Mouse (Mus musculus): ENCODE results near the gene Lman2l. TPM values are rescaled to one million over a fixed set of nuclear protein-coding genes. Genes with fewer than 3 reads are reported as not detected.
A peak's percentile ranks its signal among the peaks of the same experiment; 100 is the strongest.

Lman2l gene
- polyA plus RNA-seq, 1 experiment: 34.0 TPM

DNA sequence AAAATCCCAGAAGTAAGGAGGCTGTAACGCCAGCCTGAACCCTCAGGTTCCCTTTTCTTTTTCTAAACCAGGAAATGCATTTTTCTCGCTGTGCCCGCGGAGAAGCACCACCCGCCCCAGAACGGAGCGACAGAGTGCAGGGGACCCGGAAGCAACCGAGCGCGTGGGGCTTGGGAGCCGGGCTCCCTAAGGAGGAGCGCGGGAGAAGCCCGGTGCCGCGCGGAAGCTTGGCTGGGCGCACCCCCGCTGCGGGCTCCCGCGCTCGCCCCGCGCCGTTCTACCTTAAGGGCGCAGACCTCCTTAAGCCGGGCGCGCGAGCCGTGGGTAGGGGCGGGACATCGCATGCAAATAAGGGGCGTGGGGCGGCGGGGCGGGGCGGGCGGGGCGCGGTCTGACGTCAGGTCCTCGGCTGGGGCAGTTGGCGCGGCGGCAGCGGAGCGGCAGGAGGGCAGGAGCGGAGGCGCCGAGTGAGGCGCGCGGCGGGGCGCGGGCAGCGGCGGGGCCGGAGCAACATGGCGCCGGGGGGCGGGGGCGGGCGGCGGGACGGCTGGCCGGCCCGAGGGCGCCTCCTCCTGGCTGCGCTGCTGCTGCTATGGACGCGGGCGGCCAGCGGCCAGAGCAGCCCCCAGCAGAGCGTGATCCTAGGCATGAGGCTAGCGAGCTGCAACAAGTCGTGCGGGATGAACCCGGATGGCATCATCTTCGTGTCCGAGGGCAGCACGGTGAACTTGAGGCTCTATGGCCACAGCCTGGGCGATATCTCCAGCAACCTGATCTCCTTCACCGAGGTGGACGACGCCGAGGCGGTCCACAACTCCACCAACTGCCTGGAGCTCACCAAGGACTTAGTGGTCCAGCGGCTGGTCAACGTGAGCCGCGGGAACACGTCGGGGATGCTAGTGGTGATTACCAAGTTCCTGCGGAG is 26.4 kb upstream of the Lman2l start, which contains the start of gene Cnnm4:
Cnnm4 (plus strand) TSS at position 440 of the 925 bp plus-strand sequence.
- peak within 1 kb of the TSS; percentile 84 for H3K4me3 ChIP-seq (replicated peaks; ENCODE audit: control insufficient read depth, low read depth, low read length)
- peak; percentile 33; the same call in 1 of the 2 replicates for TF ChIP-seq CTCF (IDR thresholded peaks at IDR 0.05; ENCODE audit: control insufficient read depth, insufficient read depth, low read length)
- TF ChIP-seq POLR2A (IDR thresholded peaks at IDR 0.05; ENCODE audit: borderline replicate concordance, control insufficient read depth, low read depth, low read length): peak; percentile 58
- H3K27ac ChIP-seq (ENCODE audit: control insufficient read depth, insufficient read depth, low read depth, low read length, poor library complexity): peak within 1 kb of the TSS; percentile 99
- WGBS: under 1% methylated on average over 87 of the region's 98 CpGs
- peaks cover 12% of the 10 kb centered on the region for H3K4me1 ChIP-seq (ENCODE audit: control insufficient read depth, insufficient read depth, low read length)

DNA sequence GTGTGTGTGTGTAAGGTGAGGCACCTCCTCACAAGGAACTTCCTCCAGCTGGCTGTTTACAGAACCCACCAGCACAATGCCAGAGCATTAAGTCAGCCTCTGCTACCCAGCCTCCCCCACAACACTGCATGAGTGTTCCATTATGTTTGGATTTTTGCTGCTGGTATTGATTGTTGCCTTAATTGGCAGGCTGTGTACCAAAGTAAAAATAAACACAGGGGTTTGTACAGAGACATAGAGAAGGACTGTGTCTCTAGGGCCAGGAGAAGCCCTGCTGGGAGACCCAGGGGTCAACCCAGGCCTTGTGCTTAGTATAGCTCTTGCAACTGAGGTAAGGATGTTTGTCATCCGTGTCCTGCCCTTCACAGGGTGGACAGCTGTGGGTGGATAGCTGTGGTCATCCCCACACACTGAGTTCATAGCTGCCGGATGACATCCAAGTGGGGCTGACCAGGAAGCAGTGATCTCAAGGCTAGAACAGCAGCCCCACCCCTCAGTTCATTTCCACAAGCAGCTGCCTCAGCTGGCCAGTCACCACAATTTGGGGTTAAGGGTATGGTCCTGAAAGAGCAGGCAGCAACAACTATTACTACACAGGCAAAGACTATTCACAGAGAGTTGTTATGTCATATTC is 24.9 kb upstream of the Lman2l start:
- WGBS: 68% methylated on average over 2 of the region's 2 CpGs
- TF ChIP-seq POLR2A (IDR thresholded peaks at IDR 0.05; ENCODE audit: borderline replicate concordance, control insufficient read depth, low read depth, low read length) (no peak), CTCF (IDR thresholded peaks at IDR 0.05; ENCODE audit: control insufficient read depth, insufficient read depth, low read length) (no peak)
- peaks cover 8% of the 10 kb centered on the region for H3K4me1 ChIP-seq (ENCODE audit: control insufficient read depth, insufficient read depth, low read length)

DNA sequence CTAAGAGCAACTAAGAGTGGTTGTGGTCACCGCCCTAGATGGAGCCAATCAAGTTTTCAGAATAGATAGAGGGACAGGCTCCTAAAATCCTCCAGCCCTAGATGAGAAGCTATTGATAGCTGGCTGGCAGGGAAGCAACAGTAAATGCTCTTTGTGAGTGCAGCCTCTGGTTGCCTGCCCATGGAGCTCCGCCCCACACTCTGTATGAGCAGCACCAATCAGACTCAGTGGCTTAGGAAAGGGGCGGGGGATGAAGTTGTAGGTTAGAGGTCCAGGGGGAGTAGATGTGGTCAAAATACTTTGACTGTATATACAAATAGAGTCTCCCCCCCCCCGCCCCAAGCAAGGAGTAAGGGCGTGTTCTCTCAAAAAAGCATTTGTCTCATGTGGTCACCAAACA is 22.4 kb upstream of the Lman2l start:
- no peak overlapping the region for H3K4me3 ChIP-seq (replicated peaks; ENCODE audit: control insufficient read depth, low read depth, low read length)
- peaks cover 5% of the 10 kb centered on the region; the same call in 1 of the 2 replicates for H3K4me1 ChIP-seq (ENCODE audit: control insufficient read depth, insufficient read depth, low read length)
- 78% methylated on average over 5 of the region's 5 CpGs for WGBS
- H3K27ac ChIP-seq (ENCODE audit: control insufficient read depth, insufficient read depth, low read depth, low read length, poor library complexity): no peak overlapping the region
- no peak for TF ChIP-seq CTCF (IDR thresholded peaks at IDR 0.05; ENCODE audit: control insufficient read depth, insufficient read depth, low read length)
- TF ChIP-seq POLR2A (IDR thresholded peaks at IDR 0.05; ENCODE audit: borderline replicate concordance, control insufficient read depth, low read depth, low read length): no peak

More for the DNA sequence above, 24.9 kb upstream of the Lman2l start:
- Histone ChIP-seq H3K27ac (ENCODE audit: control insufficient read depth, insufficient read depth, low read depth, low read length, poor library complexity) (no peak overlapping the region), H3K4me3 (replicated peaks; ENCODE audit: control insufficient read depth, low read depth, low read length) (no peak overlapping the region)

DNA sequence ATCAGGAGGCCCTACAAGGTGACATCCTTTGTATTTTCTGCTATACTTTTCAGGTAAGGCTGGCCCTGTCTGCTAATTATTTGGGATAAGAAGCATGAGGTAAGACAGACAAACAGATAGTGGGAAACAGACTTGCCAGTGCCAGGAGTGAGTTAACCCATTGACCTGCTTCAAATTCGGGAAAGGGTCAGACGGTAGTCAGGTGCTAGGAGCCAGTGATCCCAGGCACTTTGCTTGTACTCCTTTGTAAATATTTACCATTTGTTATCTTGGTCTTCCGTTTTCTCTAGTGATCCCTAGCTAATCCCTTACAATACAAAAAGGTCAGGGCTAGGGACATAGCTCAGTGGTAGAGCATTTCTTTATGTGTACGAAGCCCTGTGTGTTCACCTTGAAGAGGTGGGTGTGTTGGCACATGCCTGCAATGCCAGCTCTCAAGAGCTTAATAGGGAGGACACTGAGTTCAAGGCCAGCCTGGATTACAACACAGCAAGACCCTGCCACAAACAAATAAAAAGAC is 20.6 kb upstream of the Lman2l start:
- peaks cover 5% of the 10 kb centered on the region; the same call in 1 of the 2 replicates for H3K4me1 ChIP-seq (ENCODE audit: control insufficient read depth, insufficient read depth, low read length)
- 83% methylated on average over 4 of the region's 4 CpGs for WGBS
- TF ChIP-seq CTCF (IDR thresholded peaks at IDR 0.05; ENCODE audit: control insufficient read depth, insufficient read depth, low read length): no peak
- no peak for TF ChIP-seq POLR2A (IDR thresholded peaks at IDR 0.05; ENCODE audit: borderline replicate concordance, control insufficient read depth, low read depth, low read length)

DNA sequence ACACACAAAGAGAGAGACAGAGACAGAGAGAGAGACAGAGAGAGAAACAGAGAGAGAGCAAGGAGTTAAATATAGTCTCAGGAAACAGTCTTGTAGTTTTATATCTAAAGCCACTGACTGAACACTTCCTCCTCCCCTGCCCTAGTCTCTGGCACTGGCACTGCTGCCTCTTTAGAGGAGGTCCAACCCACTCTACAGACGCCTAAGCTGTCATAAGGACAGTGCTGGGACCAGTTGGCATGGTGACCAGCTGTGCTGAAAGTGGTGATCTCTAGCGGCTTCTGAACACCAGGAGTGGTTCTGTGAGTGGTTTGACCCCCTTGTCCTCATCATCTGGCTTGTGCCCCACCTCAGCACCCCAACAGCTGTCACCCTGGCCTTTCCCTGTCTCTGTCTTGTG is 16.8 kb upstream of the Lman2l start:
- Histone ChIP-seq H3K27ac (ENCODE audit: control insufficient read depth, insufficient read depth, low read depth, low read length, poor library complexity) (peak overlapping the region; percentile 21; the same call in 1 of the 2 replicates), H3K4me1 (ENCODE audit: control insufficient read depth, insufficient read depth, low read length) (peaks cover 3% of the 10 kb centered on the region; the same call in 1 of the 2 replicates)
- TF ChIP-seq POLR2A (IDR thresholded peaks at IDR 0.05; ENCODE audit: borderline replicate concordance, control insufficient read depth, low read depth, low read length) (no peak), CTCF (IDR thresholded peaks at IDR 0.05; ENCODE audit: control insufficient read depth, insufficient read depth, low read length) (no peak)

More for the DNA sequence above, 20.6 kb upstream of the Lman2l start:
- no peak overlapping the region for H3K27ac ChIP-seq (ENCODE audit: control insufficient read depth, insufficient read depth, low read depth, low read length, poor library complexity)
- H3K4me3 ChIP-seq (replicated peaks; ENCODE audit: control insufficient read depth, low read depth, low read length): no peak overlapping the region

DNA sequence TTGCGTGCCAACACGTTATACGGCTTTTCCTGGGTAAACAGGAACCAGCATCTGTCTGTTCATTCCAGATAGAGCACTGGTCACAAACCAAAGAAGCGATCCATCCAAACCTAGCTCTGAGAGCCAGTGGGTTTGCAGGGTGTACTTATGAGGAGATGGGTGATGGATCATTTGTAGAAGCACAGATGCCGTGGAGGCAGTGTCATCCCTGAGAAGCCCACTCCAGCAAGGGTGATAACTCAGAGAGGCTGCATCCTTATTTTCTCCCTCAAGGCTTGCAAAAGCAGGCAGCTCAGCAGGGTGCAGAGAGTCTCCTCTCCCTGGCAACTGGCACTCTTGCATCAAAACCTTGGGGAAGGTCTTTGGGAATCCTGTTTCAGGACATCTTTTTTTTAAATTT is 13.1 kb upstream of the Lman2l start:
- Histone ChIP-seq H3K4me3 (replicated peaks; ENCODE audit: control insufficient read depth, low read depth, low read length) (no peak overlapping the region), H3K4me1 (ENCODE audit: control insufficient read depth, insufficient read depth, low read length) (peaks cover 3% of the 10 kb centered on the region; the same call in 1 of the 2 replicates), H3K27ac (ENCODE audit: control insufficient read depth, insufficient read depth, low read depth, low read length, poor library complexity) (no peak overlapping the region)
- 22% methylated on average over 5 of the region's 5 CpGs for WGBS
- no peak for TF ChIP-seq POLR2A (IDR thresholded peaks at IDR 0.05; ENCODE audit: borderline replicate concordance, control insufficient read depth, low read depth, low read length)
- TF ChIP-seq CTCF (IDR thresholded peaks at IDR 0.05; ENCODE audit: control insufficient read depth, insufficient read depth, low read length): no peak

More for the DNA sequence above, 16.8 kb upstream of the Lman2l start:
- WGBS: 3% methylated on average over 2 of the region's 2 CpGs
- peak overlapping the region; percentile 35 for H3K4me3 ChIP-seq (replicated peaks; ENCODE audit: control insufficient read depth, low read depth, low read length)

DNA sequence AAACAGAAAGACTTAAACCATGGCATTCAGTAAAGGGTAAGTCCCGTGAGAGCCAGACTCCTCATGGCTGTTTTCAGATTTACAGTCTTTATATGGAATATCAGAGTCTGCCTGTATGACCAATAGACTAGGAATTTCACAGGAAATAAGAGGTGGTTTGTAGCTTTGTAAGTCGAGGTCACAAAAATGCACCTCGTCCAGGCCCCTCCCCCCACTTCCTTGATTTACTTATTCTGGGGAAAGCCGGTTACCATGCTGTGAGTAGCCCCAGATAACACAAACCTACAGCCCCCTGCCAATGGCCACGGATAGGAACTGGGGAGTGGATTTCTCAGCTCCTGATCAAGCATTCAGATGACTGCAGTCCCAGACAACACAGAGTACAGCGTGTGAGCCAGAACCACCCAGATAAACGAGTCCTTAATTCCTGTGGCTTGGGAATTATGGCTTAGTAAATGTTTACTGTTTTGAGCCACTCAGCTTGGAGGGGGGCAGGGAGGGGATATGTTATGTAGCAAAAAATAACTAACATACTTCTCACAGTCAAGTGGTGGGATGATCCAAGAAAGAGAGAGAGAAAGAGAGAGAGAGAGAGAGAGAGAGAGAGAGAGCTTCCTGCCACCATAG is 12.4 kb upstream of the Lman2l start:
- Histone ChIP-seq H3K27ac (ENCODE audit: control insufficient read depth, insufficient read depth, low read depth, low read length, poor library complexity) (no peak overlapping the region), H3K4me1 (ENCODE audit: control insufficient read depth, insufficient read depth, low read length) (peaks cover 3% of the 10 kb centered on the region; the same call in 1 of the 2 replicates), H3K4me3 (replicated peaks; ENCODE audit: control insufficient read depth, low read depth, low read length) (no peak overlapping the region)
- WGBS: 32% methylated on average over 7 of the region's 7 CpGs
- TF ChIP-seq POLR2A (IDR thresholded peaks at IDR 0.05; ENCODE audit: borderline replicate concordance, control insufficient read depth, low read depth, low read length): no peak
- TF ChIP-seq CTCF (IDR thresholded peaks at IDR 0.05; ENCODE audit: control insufficient read depth, insufficient read depth, low read length): no peak
